Mouse (Mus musculus): ENCODE measurements at regions not wholly inside any gene's neighbourhood (a gene's known extent, or its start where the extent isn't known, plus 50 kb on each side); places are given as distances from the start of the nearest gene placed in this dataset.

DNA sequence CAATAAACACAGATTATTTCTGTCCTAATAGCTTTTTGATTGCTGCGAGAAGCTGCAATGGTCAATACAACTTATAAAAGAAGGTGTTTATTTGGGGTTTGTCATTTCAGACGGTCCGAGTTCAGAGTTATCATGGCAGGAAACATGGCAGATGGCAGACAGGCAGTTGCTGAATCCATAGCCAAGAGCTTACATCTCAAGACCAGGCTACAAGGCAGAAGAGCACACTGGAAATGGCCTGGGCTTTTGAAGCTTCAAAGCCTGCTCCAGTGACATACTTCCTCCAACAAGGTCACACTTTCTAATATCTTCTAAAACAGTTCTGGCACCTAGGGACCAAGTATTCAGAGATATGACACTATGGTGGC lies 136.8 kb downstream of the Bmp2 start:
- TF ChIP-seq CTCF (conservative IDR thresholded peaks at IDR 0.05): no peak
- no peak for DNase-seq (ENCODE audit: low spot score in 2 of 2)

DNA sequence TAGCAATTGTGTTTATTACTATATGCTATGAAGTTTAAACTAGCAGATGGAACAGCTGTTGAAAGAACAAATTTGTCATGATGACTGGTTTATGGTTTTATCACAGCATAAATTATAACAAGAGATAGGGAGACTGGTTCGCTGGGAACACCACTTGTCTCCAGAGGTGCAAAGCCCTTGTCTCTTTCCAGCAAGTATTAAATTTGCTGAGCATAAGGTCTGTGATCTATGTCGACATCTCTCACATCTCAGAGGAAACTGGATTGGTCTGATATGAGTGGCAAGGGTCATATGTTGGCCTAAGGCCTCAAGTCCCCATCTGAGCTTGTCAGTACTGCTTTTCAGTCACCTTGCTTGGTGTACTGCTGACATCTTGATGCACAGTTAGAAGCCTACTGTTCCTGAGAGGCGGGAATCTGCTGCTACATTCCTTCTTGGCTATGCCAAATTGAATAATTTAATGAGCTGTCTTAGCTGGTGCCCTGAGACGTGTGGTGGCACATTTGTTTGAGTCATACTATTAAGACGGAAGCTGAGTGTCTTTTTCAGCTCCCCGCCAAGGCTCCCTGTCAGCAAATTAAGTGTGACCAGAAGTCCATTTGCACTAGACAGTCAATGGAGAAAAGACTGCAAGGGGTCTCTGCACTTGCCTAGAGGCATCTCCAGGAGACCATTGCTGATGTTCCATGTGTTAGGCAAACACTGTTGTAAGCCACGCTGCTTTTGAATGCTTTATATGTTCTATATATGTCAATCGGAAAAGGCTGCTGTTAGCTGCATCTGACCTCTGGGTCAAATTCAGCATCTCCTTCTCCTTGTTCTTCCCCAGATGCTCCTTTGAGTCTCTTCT lies 157.0 kb downstream of the Bmp2 start:
- no peak for TF ChIP-seq CTCF (conservative IDR thresholded peaks at IDR 0.05)
- no peak for DNase-seq (ENCODE audit: low spot score in 2 of 2)
- H3K27ac ChIP-seq: no peak overlapping the region
- no peak overlapping the region for H3K4me3 ChIP-seq

More for the DNA sequence above, 136.8 kb downstream of the Bmp2 start:
- Histone ChIP-seq H3K27ac (no peak overlapping the region), H3K4me3 (no peak overlapping the region)

DNA sequence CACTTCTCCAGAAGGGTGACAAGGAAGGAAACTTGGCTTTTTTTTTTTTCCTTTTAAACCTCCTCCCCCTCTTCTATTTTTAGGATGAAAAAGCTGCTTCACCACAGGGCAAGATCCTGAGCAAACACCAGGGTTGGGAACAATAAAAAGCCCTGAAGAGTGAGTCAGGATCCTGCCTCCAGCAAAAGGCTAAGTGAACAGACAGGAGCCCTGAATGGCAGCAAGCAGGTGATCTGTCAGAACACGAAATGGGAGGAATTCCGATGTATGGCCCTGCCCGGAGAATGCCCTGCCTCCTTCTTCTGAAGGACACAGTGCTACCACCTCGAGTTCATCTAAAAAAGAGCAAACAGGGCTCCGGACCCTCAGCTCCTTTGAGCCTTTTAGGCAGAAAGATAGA lies 164.3 kb downstream of the Bmp2 start:
- TF ChIP-seq CTCF (conservative IDR thresholded peaks at IDR 0.05): no peak
- no peak overlapping the region for H3K27ac ChIP-seq
- H3K4me3 ChIP-seq: no peak overlapping the region
- no peak for DNase-seq (ENCODE audit: low spot score in 2 of 2)

DNA sequence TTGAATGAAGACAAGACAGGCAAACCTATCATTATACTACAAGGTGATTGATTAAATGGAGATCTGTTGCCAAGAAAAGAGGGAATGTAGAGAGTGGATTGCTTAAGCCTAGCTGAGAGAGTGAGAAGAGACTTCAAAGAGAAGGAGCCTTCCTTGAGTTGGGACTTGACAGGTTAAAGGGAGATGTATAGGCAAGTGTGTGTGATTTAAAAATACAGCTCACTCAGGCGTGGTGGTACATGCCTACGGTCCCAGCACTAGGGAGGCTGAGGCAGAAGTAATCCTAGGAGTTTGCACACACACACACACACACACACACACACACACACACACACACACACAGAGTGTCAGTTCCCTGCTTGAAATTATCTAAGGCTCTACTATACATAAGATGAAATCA lies 165.1 kb downstream of the Bmp2 start:
- TF ChIP-seq CTCF (conservative IDR thresholded peaks at IDR 0.05): no peak
- Histone ChIP-seq H3K27ac (no peak overlapping the region), H3K4me3 (no peak overlapping the region)
- DNase-seq (ENCODE audit: low spot score in 2 of 2): no peak

DNA sequence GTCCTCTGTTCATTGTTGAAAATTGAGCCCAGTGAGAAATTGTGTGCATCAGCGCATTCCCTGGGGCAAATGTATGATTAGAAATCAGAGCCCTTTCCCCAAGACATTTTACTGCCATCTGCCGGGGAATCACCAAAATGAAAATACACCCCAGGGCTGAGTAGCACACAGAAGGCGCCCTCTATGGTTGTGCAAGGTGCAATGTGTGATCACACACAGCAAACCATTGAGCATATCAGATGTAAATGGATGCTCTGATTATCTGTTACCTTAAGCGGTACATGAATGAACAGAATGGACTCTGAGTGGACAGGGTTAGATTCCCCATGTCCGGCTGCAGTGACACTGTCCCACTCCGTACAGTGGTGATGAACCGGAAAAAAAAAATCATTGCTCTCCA lies 172.4 kb downstream of the Bmp2 start:
- H3K4me3 ChIP-seq: no peak overlapping the region
- TF ChIP-seq CTCF (conservative IDR thresholded peaks at IDR 0.05): peak; percentile 80
- H3K27ac ChIP-seq: no peak overlapping the region
- DNase-seq (ENCODE audit: low spot score in 2 of 2): peak; percentile 41 to 49

DNA sequence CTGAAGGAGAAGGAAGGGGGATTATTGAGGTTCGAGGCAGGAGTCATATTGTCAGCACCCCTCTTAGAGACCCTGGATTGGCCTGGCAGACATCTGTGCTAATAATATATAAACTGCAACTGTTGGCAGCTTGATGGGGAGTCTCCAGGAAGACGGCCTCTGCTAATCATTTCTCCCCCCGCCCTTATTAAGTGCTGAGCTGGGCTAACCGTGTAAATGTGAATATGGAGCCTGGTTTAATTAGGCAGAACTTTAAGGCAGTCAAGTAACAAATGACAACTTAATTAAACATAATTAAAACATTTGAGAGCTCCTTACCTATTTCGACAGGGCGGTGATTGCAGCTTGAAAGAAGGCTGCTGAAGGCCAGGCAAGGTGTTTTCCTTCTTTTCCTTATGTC lies 172.8 kb downstream of the Bmp2 start:
- Histone ChIP-seq H3K27ac (no peak overlapping the region), H3K4me3 (no peak overlapping the region)
- no peak for DNase-seq (ENCODE audit: low spot score in 2 of 2)
- no peak for TF ChIP-seq CTCF (conservative IDR thresholded peaks at IDR 0.05)

DNA sequence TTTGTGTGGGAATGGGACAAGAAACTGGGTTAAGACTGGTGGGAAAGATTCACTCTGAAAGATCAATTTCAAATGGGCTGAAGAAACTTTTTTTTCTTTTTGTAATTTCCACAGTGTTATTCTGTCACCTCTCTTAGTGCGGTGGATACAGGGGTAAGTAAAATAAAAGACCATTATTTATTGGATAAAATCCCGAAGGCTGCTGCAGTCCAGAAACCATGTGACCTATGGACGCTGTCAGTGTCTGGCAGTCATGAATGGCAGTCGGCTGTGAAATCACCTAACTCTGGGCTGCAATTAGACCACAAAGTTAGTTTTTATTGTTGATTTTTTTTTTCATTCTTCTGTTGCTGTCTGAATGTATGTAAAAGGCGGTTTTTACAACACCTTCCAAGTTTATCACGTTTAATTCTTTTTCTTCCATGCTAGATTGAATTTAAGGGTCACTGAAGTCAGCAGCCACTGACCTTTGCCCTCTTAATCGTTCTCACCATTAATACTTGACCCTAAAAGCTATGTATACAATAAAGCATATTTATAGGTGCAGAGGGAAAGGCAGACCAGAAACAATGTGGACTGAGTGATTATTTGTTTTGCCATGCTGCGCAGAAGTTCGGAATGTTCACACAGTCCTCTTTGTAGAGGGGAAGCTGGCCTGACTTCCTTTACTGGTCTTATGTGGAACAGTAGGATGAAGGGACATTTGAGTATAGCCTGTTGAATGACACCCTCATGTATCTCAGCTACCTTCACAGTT lies 182.7 kb downstream of the Bmp2 start:
- no peak overlapping the region for H3K4me3 ChIP-seq
- DNase-seq (ENCODE audit: low spot score in 2 of 2): no peak
- H3K27ac ChIP-seq: no peak overlapping the region
- TF ChIP-seq CTCF (conservative IDR thresholded peaks at IDR 0.05): no peak

DNA sequence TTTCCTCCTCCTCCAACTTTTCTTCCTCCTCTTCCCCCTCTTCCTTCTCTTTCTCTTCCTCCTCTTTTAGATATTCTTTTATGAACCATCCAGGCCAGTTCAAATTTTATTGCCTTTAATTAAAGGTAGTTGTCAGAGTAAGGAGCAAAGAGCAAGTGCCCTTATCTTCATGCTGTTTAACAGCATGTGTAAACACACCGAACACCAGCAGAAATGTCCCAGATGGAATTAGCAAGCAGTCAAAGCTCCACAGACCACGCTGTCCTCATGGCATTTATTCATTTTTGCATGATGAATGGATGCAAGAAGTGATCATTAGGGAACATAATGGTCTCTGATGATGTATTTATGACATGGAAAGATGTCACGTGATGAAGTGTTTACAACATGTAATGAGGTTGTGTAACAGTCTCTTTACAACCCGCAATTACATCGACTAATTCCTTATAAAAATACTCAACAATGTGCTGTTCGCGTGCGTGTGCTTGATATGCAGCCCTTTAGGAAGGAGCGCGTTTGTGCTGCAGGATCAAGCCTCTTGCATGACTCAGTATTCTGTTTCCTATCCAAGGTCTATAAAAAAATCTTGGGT lies 187.0 kb downstream of the Bmp2 start:
- Histone ChIP-seq H3K4me3 (no peak overlapping the region), H3K27ac (no peak overlapping the region)
- TF ChIP-seq CTCF (conservative IDR thresholded peaks at IDR 0.05): no peak
- DNase-seq (ENCODE audit: low spot score in 2 of 2): no peak

DNA sequence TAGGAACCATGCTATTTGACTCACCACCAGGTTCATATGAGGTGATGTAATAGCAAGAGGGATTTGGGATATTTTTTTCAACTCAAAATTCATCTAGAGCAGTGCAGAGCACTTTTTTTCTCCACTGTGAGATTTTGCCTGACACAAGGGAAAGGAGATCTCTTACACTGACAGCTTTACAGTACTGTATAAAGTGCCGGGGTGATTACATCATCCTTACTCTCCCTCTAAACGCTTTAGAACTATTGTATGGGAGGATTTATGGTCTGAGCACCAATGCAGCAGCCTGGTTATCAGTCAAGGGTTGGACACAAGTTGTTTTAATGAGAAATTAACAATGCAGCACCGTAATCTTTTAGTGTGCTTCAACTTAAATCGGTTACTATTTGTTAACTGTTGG lies 196.5 kb downstream of the Bmp2 start:
- no peak for TF ChIP-seq CTCF (conservative IDR thresholded peaks at IDR 0.05)
- H3K4me3 ChIP-seq: no peak overlapping the region
- no peak for DNase-seq (ENCODE audit: low spot score in 2 of 2)
- no peak overlapping the region for H3K27ac ChIP-seq

DNA sequence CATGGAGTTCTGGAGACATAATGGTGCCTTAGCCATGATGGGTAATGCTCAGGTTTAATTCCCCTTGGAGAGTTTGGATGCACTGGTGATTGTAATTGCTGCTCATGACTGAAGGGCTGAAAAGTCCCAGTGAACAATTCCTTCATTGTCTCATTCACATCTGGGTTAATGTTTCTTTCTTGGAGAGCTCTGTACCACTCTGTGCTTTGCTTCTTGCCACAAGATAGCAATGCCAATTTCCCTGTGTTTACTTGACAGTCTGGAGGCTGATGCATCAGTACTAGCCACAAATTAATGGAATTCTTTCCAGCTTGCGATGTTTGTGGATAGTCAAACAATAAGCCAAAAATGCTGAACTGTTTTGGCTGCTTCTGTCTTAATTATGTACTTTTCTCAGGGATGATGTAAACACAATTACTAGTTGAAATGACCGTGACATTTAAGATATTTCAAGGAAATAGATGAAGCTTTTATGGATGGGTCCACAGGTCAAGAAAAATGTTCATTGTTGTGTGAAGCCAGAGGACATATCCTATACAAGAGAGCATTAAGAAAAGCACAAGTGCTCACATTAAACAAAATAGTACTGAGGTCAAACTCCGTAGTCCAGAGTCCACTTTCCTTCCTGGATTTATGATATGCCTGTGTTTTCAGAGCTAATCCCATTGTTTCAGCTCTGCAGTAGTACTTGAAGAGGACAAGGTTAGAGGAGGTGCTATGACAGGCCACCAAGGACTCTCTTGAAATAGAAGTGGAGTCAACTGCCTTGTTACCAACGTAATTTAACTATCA lies 198.1 kb downstream of the Bmp2 start:
- Histone ChIP-seq H3K4me3 (no peak overlapping the region), H3K27ac (peak overlapping the region; percentile 15; the same call in 1 of the 2 replicates)
- DNase-seq (ENCODE audit: low spot score in 2 of 2): no peak
- TF ChIP-seq CTCF (conservative IDR thresholded peaks at IDR 0.05): no peak

DNA sequence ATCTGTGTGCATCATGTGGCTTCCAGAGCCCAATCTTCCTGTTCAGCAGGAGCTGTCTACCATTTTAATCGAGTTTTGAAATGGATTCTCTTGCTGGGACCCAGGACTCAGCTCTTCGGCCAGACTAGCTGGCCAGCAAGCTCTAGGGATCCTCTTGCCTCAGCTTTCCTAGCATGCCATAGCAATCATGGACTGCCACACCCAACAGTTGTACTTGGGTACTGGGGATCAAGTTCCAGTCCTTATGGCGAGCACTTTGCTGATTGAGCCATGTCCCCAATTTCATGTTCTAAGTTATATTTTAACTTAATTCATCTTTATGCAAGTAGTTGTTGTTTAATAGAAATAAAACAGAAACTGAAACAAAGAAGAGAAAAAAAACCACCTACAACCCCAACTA lies 202.1 kb downstream of the Bmp2 start:
- Histone ChIP-seq H3K27ac (no peak overlapping the region), H3K4me3 (no peak overlapping the region)
- DNase-seq (ENCODE audit: low spot score in 2 of 2): no peak
- no peak for TF ChIP-seq CTCF (conservative IDR thresholded peaks at IDR 0.05)

DNA sequence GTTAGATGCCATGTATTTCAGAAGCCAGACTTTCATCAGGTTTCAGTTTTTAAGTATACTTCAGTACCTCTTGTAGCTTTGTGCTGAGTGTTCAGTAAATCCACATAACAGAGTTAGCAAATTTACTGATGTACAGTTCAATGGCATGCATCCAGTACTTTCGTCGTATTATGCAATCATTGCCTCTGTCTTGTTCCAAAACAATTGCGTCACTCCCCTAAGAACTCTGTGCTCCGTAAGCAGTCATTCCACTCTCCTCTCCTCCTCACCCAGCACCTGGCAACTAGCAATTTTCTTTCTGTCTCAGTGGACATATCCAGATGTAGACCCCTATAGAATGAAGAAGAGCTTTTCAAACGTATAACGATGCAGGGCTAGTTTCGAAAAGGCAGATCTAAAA lies 209.5 kb downstream of the Bmp2 start:
- H3K4me3 ChIP-seq: no peak overlapping the region
- no peak overlapping the region for H3K27ac ChIP-seq
- DNase-seq (ENCODE audit: low spot score in 2 of 2): no peak
- no peak for TF ChIP-seq CTCF (conservative IDR thresholded peaks at IDR 0.05)

DNA sequence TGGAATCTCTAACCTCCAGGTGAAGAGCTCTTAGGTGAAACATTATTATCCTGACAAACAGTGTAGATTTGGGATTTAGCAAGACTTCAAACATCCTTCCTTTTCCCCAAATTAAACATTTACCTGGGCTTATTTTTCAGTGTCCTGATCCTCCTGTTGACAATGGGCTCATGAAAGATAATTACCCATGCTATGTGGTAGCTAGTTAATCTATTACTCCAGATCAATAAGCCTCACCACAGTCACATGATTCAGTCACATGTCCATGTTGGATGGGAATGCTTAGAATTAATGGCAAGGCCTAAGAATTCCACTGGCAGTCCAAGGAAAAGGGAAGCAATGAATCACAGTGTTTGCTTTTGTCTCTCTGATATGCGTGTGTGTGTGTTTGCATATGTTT lies 216.6 kb downstream of the Bmp2 start:
- Histone ChIP-seq H3K27ac (no peak overlapping the region), H3K4me3 (no peak overlapping the region)
- DNase-seq (ENCODE audit: low spot score in 2 of 2): no peak
- TF ChIP-seq CTCF (conservative IDR thresholded peaks at IDR 0.05): no peak

Measured in layer of hippocampus, adult 2 months (tissue).